In genomic region chr16:4679121-4680018, GRCm38 (mm10) we compare ENCODE assay signal across 8 mouse cellular contexts. TPM values are rescaled to one million over a fixed set of nuclear protein-coding genes. Genes with fewer than 3 reads are reported as not detected.
DNase-seq lines count a peak whose midpoint lies in the region; ATAC-seq and TF ChIP-seq lines count a peak whose summit lies in the region.

Gene Coro7 (minus strand): TSS chr16:4679777.

- no peaks in the 10 kb centered on the region for H3K9me3 ChIP-seq in hindbrain, embryonic 10.5 days
- H3K9me3 ChIP-seq in lung, postnatal 0 days (ENCODE audit: low read length): no peaks in the 10 kb centered on the region

- WGBS in hindbrain, embryonic 10.5 days: under 1% methylated on average over 47 of the region's 47 CpGs
- WGBS in lung, postnatal 0 days: under 1% methylated on average over 47 of the region's 47 CpGs

- peak within 1 kb of the TSS; percentile 80 for H3K4me3 ChIP-seq in hindbrain, embryonic 10.5 days
- peak within 1 kb of the TSS; percentile 65 for H3K4me3 ChIP-seq in lung, postnatal 0 days (ENCODE audit: low read depth, low read length)

- peaks cover 24% of the 10 kb centered on the region for H3K36me3 ChIP-seq in hindbrain, embryonic 10.5 days
- H3K36me3 ChIP-seq in lung, postnatal 0 days (ENCODE audit: insufficient read depth, low read length): no peaks in the 10 kb centered on the region

- H3K4me2 ChIP-seq in lung, postnatal 0 days (replicated peaks; ENCODE audit: low read depth, low read length): peak within 1 kb of the TSS; percentile 95

- no peak for TF ChIP-seq CTCF in lung, postnatal 0 days (IDR thresholded peaks at IDR 0.05)

- peak; percentile 96 for DNase-seq in MN1 (ENCODE audit: low spot score)
- peak; percentile 93 for DNase-seq in cerebellum, adult 9-10 months
- peak; percentile 94 for DNase-seq in hindbrain, embryonic 10.5 days (ENCODE audit: low spot score)
- peak; percentile 93 for DNase-seq in layer of hippocampus, adult 9-11 months
- peak; percentile 98 for DNase-seq in lung, postnatal 0 days (ENCODE audit: low spot score)
- DNase-seq in ovary, postnatal 14 days (ENCODE audit: low spot score): peak; percentile 75
- peak; percentile 95 for DNase-seq in thymus, postnatal 14 days

- no peak for TF ChIP-seq EP300 in lung, postnatal 0 days (IDR thresholded peaks at IDR 0.05)

- peaks cover 28% of the 10 kb centered on the region for H3K4me1 ChIP-seq in hindbrain, embryonic 10.5 days (replicated peaks)
- peaks cover 7% of the 10 kb centered on the region; the same call in 1 of the 2 replicates for H3K4me1 ChIP-seq in lung, postnatal 0 days (ENCODE audit: insufficient read depth, low read depth, low read length)

- peak within 1 kb of the TSS; percentile 85 for H3K27ac ChIP-seq in hindbrain, embryonic 10.5 days
- peak within 1 kb of the TSS; percentile 57 for H3K27ac ChIP-seq in lung, postnatal 0 days (ENCODE audit: low read length)

- peak; percentile 80 for ATAC-seq in frontal cortex, adult (ENCODE audit: low TSS enrichment)
- peak; percentile 92 for ATAC-seq in lung, postnatal 0 days

- H3K27me3 ChIP-seq in hindbrain, embryonic 10.5 days (ENCODE audit: insufficient read depth, poor library complexity, severe bottlenecking): 0 out of 2 replicates have a peak, but pooled peaks cover 4% of the 10 kb centered on the region
- no peaks in the 10 kb centered on the region for H3K27me3 ChIP-seq in lung, postnatal 0 days (replicated peaks; ENCODE audit: insufficient read depth, low read length)

- peak within 1 kb of the TSS; percentile 51 for H3K9ac ChIP-seq in lung, postnatal 0 days (replicated peaks; ENCODE audit: low read depth)

RNA-seq across cellular contexts. Expression of gene Coro7, which starts in this region (rescaled TPM):
- 24.4 and 25.5 TPM in 2 replicates for polyA plus RNA-seq in hindbrain, embryonic 10.5 days (2016; fragmentation: Nextera tagmentation; extraction: Ambion mirVana)
- 8.7 and 9.0 TPM in 2 replicates for polyA plus RNA-seq in lung, postnatal 0 days (2015; fragmentation: Nextera tagmentation; extraction: Ambion mirVana)

Comparison
In these comparisons a context has a peak if more than half of its experiments do, and no peak if none do; other contexts are left out.
1. Peak in every context shown above with its lines: DNase-seq, ATAC-seq, H3K4me3 ChIP-seq and H3K27ac ChIP-seq.